Mouse (Mus musculus) heart, adult 11 months (tissue): ENCODE measurements at regions not wholly inside any gene's neighbourhood (a gene's known extent, or its start where the extent isn't known, plus 50 kb on each side); places are given as distances from the start of the nearest gene placed in this dataset.

ENCODE experiments used
- DNase-seq: peaks from one replicate; pipeline ENCODE4 v3.0.0; 2022

- DNase-seq, result no peak
Measured at GRCm38 (mm10) chr3:137728689-137729088, 57.4 kb downstream of the Gm21962 start.

DNA sequence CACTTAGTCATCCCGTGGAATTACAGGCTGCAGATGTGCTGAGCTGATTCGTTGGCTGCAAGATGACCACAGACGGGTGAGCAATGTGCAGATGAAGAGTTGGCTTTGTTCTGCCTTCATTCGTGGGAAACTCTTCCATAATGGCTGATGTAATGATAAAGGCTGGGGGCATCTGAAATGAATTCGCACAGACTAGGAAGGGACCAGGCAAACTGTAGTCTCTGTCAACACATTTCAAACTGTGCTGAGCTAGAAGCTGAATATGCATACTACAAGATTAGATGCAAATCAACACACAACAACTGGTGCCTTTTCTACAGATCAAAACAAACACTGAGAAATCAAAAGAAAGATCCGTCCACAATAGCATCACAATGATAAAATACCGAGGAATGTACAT, 58.1 kb downstream of the Gm21962 start:
- no peak for DNase-seq

DNA sequence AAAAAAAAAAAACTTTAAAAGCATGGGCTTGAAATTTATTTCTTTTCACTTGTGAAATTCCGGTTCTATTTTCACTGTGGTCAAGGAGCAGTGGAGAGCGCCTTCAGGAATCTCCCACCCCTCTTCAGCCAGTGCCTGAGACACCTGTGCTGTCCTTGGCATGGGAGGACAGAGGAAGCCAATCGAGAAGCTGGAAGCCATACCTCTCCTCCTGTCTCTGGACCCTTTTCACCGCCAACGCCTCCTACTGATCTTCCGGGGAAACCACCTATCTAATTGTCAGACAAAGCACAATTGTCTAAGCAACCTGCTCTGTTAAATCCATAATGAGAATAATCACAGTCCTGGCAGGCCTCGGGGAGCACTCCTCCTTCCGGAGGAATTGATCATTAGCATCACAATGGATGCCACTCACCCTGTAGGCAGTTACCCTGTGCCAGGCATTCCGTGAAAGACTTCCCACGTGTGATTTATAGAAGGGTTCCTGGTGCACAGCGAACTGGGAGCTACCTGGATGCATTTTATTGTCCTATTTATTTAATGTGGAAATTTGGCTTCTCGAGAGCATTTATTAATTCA, 66.0 kb downstream of the Gm21962 start:
- DNase-seq, result no peak

- DNase-seq, result no peak
Measured at GRCm38 (mm10) chr3:137741528-137741927, 70.2 kb downstream of the Gm21962 start.

GRCm38 (mm10) chr3:137742119-137742518, 70.8 kb downstream of the Gm21962 start:
- DNase-seq, result peak; percentile 85

DNA sequence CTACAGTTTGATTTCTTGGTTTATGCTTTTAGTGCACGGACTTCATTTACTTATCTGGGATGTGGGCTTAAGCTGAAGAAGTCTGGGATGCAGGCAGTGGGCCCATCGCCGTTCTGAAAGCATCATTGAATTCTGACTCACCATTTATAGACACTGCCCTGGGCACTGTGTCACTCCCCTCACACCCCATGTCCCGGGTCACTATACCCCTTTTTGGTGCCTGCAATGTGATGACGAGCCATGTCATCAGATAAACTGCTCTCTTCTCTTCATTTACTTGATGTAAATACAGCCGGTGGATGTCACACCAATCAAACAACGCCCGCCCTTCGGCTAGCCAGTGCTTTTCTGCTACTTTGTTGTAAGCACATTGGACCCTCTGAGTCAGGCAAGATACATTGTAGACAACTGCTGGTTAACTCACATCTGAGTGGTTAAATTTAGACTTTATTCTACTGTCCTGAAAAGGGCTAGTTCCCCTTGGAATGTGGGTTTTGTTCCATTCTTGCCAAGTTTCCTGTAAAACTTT, 80.5 kb downstream of the Gm21962 start:
- peak; percentile 76 for DNase-seq

DNA sequence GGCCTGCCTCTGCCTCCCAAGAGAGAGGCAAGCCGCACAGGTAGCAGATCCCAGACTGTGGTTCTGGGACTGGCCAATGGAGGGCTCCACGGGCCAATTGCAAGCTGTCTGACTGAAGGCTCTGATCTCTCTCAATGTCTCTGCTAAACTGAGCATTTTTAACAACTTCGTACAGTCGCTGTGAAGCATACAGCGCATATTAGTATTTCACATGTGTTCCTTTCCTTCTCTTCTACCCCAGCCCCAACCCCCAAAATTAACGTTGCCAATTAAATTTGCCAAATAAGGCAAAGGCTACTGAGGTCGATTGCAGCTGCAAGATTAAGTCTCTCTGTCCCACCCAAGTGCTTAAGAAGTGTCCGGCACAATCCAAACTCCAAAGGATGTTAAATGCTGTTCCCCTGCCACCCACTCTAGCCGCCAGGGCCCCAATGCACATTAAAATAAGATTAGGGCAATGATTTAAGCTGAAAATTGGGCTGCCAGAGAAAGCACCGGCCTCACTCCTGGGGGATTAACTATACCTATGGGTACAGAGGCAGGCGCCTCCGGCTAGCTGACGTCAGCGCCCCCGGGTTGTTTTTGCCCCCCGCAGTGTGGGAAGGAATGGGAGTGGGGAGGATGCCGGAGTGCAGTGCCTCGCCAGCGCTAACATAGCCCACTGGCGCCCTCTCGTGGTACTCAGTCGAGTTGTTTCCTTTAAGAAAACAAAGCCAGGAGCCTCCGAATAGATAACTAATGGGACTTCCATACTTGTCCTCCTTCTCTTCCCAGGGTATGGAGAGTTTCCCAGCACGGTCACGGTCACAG, 81.3 kb downstream of the Gm21962 start:
- peak; percentile 96 for DNase-seq

DNA sequence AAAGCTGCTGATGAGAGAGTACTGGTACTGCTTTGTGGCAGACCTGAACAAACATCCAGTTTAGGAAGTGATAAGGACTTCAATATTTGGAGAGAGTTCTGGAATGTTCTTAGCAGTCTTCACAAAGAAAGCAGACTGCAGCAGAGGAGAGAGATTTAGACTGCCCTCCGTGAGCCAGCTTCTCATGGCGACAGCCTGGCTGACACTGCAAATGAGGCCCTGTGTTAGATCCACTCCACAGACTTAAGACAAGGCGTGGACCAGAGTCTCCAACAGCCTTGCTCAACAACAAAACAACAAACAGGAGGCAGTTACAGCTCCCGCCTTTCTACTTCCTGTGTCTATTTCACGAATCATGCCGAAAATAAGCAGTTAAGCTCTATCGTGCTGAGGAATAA, 81.9 kb downstream of the Gm21962 start:
- DNase-seq, result no peak

DNA sequence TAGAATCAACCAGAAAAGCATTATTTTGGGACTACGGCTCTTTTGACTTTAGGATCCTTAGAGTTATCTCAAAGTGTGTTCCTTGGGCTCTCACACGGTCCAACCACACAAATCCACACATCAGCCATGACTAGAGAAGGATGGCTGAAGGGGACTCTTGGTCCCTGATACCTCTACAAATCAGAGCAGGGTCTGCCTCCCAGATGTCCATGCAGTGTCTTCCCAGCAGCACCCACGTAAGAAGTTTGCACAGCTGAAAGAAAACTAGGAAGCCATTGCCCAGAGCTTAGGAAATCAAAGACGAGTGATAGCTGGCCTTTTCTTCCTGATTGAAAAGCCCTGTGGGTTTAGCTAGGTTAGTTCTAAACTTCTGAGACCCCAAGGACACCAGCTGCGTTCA, 84.1 kb downstream of the Gm21962 start:
- DNase-seq, result peak; percentile 70

- DNase-seq, result peak; percentile 61
Measured at GRCm38 (mm10) chr3:137762213-137762884, 91.0 kb downstream of the Gm21962 start.

- peak; percentile 49 for DNase-seq
Measured at GRCm38 (mm10) chr3:137763406-137763805, 92.1 kb downstream of the Gm21962 start.

DNA sequence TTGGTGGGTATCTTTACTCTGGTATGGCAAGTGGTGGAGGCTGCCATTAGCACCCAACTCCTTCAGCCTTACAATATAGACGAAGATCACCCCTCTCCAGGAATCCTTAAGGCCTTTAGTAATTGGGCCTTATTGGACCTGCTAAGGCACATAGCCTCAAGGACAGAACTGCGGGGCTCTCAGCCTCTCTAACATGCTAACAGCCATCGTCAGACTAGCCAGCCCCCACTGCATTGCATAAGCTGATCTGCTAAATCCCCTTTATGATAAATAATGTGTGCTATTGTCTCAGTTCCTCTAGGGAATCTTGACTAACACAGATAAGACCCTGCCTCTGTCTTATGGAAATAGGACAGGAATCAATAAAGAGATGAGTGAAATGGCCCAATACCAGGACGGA, 95.7 kb upstream of the H2afz start:
- no peak for DNase-seq

GRCm38 (mm10) chr3:137775076-137775849, 89.0 kb upstream of the H2afz start:
- DNase-seq, result peak; percentile 44

DNA sequence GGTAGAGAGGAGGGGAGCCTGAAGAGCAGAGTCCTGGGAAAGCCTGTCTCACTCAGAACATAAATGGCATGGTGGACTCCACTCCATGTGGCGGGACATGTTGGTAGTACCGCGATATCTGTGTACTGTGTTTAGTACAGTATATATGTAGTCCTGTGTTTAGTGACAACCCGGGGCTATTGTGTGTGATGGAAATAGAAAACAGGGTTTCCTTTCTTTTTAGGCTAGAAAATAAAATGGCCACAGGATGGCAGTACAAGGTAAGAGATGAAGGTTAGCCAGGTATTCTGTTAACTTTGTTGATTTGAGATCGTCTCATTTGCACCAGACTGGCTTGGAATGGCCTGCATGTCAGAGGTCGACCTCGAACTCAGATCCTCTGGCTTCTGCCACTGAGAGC, 86.2 kb upstream of the H2afz start:
- DNase-seq, result peak; percentile 27

DNA sequence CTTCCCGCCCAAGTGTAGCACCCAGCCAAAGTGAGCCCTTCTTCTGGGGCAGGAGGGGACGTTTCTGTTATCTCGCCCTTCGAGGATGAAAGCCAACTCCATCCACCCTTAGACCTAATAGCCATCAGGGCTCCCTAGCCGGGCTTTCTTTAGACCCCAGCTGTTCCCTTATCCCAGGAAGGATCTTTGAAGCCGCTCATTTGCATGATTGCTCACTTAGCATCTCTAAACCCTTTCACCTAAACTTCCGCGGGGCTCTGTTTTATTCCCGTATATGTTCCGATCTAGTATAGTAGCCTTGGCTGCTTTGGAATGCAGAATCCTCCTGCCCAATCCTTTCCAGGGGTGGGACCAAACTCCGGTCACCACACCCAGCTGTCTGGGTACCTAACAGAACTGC, 84.3 kb upstream of the H2afz start:
- DNase-seq, result no peak

- peak; percentile 49 for DNase-seq
Measured at GRCm38 (mm10) chr3:137782836-137783235, 81.5 kb upstream of the H2afz start.

GRCm38 (mm10) chr3:137783937-137784911, 80.1 kb upstream of the H2afz start:
- DNase-seq, result peak; percentile 39

DNA sequence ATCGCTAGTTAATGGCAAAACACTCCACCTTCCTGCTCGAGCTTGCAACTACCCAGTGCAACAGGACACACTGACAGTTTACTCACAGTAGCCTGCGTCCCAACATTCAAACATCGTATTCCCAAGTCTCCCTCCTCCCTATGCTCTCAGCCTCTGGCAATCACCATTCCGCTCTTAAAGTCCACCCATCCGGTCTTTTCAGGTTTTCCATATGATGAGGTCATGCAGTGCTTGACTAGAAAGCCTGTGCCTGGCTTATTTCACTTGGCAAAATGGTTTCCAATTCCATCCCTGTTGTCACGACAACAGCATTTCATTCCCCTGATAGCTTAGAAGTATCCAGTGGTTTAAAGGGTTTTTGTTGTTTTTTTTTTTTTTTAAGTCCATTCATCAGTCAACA, 79.1 kb upstream of the H2afz start:
- DNase-seq, result peak; percentile 71

DNA sequence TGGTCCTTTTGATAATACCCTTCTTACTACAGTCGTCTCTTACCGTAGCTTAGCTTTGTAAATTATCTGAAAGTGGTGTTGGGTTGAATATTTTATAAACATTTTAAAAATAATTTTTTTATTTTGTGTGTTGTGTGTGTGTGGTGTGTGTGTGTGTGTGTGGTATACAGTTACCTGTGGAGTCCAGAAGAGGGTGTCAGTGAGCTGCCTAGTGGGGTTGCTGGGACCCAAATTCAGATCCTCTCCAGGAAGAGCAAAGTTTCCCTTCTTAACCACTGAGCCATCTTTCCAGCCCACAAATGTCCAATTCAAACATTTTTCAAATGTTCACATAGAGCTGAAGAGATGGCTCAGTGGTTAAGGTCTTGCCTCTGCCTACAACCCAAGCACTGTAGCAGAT, 78.4 kb upstream of the H2afz start:
- peak; percentile 4 for DNase-seq

- peak; percentile 41 for DNase-seq
Measured at GRCm38 (mm10) chr3:137789671-137790070, 74.6 kb upstream of the H2afz start.

DNA sequence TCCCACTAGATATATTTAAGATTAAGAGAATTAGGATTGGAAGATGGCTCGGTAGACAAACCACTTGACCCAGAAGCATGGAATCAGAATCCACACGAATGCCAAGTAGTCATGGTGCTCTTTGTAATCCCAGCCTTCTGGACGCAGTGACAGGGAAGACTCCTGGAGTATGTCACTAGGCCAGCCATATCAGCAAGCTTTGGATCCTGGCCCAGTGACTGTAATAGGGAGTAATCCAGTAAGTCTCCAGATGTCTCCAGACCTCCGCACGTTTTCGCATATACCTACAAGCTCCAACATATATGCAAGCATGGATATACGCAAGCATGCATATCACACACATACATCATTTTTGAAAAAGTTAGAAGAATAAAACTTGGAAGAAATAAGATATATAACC, 73.9 kb upstream of the H2afz start:
- peak; percentile 66 for DNase-seq
